Mouse (Mus musculus) megakaryocyte, adult 5-6 weeks (primary cell): ENCODE results near the gene Trpv5. TPM values are rescaled to one million over a fixed set of nuclear protein-coding genes. Genes with fewer than 3 reads are reported as not detected.
A peak's percentile ranks its signal among the peaks of the same experiment; 100 is the strongest.

Source experiments
- ATAC-seq: 2 replicates; pipeline ENCODE4 v1.8.0; 2016; ENCODE audit warnings: mild to moderate bottlenecking, inconsistent platforms; ENCODE audit not compliant: poor library complexity, severe bottlenecking
- total RNA-seq, 2 experiments: library from RNA; stranded (forward) in 1 of 2; stranded (reverse) in 1 of 2; fragments of 153-499, 151-499 nt in 1 of 2; fragments of 221-1000, 200-1000 nt in 1 of 2; gene quantifications; 2 replicates each; pipeline versions ENCODE4 v1.2.3 to v1.2.4; 2015 to 2017

The Trpv5 gene
- total RNA-seq (2015) (not detected in 2 replicates), total RNA-seq (2017) (not detected in 2 replicates)

GRCm38 (mm10) chr6:41680669-41681068, at the start of gene Trpv5:
Trpv5 (minus strand) TSS chr6:41680769.
- ATAC-seq: no peak

DNA sequence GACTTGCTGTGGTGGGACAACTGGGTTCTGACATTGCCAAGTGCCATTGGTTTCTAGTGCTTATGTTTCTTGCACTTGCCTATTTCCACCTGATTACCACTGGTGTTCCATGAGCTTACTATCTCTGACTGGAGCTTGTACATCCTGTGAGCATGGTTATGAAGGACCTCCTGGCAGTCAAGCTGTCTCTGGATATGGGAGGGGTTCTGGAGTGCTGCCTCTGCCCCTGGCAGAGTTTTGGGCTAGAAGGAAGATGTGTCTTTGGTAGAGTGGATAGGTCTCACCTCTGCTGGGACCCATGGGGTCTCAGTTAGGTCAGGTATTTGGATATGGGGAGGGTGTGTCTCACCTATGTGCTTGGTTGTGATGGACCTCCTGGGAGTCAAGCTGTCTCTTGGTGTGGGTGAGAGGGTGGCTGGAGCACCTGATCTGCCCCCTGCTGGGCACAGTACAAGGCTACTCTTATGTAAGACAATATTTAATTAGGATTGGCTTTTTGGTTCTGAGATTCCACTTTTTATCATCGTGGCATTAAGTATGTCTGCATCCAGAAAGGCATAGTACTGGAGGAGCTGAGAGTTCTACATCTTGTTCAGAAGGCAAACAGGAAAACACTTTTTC, 47.5 kb upstream of the Trpv5 start:
- no peak for ATAC-seq

- ATAC-seq: no peak
Observed at GRCm38 (mm10) chr6:41721430-41721829, 40.9 kb upstream of the Trpv5 start.

- ATAC-seq: no peak
Observed at GRCm38 (mm10) chr6:41710281-41710680, 29.7 kb upstream of the Trpv5 start.

DNA sequence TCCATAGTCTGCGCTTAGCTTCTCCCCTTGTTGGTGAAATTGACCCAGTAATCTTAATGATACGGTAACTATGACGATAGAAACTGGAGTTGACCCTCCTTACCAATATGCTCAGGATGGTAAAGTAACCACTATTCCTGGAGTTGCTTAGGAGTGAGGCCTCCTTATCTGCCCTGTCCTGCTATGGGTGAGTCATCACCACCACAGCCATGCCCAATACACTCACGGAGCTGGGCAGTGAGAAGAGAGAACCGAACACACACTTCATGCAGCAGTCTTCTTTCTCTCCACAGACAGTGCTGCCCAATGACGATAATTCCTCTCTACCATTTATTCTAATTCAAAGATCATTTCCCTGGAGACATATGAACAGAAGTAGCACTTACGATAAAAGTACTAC, 25.7 kb upstream of the Trpv5 start:
- ATAC-seq: 0 out of 2 replicates have a peak, but pooled peaks have one; percentile 31

DNA sequence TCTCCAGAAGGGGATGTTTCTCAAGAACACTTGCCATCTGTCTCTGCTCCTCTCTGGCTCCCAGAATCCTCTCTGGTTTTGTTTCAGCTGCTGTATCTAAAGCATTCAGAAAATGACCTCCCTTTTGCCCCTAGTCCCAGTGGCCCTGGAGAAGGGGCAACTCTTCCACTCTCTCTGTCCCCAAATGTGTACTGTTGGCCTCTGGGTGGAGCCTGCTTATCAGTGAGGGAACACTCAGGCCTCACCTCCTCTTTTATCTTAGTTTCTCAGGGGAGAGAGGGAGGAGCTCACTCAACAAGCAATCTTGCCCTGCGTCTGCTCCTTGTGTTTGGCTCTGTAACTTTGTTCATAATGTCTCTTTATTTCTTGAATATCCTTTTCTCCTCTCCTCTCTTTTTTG, 23.6 kb upstream of the Trpv5 start, which contains the start of gene Kel:
Gene Kel (minus strand): TSS at position 217 of the 400 bp plus-strand sequence.
- peak; percentile 56 for ATAC-seq

GRCm38 (mm10) chr6:41702928-41703327, 22.4 kb upstream of the Trpv5 start:
- peak; percentile 37; the same call in 1 of the 2 replicates for ATAC-seq

GRCm38 (mm10) chr6:41701245-41701644, 20.7 kb upstream of the Trpv5 start:
- no peak for ATAC-seq

DNA sequence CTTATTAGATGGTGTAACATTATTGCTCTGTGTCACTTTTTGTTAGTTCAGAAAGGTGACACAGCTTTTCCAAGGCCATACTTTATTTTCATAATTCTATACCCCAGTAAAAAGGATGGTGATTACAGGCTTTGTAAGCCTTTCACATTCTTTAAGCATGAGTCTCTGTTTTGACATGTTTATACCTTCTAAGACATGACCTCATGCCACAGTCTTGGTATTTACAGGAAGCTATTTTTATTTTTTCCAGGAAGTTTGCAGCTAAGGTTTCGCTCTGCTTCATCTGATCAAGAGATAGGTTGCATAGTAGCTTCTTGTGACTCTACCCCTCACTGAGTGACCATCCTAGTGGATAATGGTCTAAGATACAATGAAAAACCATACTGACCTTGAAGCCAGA, 13.8 kb upstream of the Trpv5 start:
- no peak for ATAC-seq

GRCm38 (mm10) chr6:41692200-41692599, 11.6 kb upstream of the Trpv5 start:
- ATAC-seq: no peak

DNA sequence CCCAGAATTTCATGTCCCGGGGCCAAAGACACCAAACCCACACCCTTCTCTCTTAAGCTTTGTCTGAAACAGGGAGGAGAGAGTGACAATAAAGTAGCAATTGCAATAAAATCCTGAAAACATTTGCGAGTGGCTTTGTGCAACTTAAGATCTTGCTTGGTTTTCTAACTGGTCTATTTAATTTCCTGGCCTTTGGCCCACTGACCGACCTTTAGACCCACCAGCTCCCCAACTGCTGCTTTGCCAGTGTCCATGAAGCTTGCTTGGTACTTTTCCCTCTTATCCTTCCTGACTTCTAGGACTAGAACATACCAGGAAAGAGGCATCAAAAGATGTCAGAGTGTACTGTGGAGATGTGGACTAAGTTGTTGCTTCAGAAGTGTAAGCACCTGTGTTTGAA, 5.0 kb upstream of the Trpv5 start:
- ATAC-seq: no peak

DNA sequence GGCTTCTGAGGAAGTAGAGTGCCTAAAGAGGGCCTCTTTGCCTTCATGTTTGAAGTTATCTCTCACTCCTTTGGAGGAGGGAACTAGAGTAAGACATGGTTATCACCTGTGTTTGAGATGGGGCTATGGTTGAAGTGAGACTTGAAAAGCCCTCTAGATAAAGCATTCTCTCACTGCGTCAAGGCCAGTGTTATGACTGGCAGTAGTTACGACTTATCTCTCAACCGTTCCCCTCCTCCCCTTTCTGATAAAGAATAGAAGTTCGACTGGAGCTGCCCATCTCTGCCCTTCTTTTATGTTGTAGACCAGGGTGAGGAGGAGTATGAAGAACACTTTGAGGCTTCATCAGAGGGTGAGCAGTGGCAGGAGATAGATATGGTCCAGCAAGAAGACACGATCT, 4.3 kb upstream of the Trpv5 start:
- ATAC-seq: no peak

- no peak for ATAC-seq
Observed at GRCm38 (mm10) chr6:41684131-41684530, 3.6 kb upstream of the Trpv5 start, which contains the start of gene Llcfc1. Llcfc1 (plus strand) TSS chr6:41684431.

GRCm38 (mm10) chr6:41681656-41682055, 1.1 kb upstream of the Trpv5 start:
- no peak for ATAC-seq

DNA sequence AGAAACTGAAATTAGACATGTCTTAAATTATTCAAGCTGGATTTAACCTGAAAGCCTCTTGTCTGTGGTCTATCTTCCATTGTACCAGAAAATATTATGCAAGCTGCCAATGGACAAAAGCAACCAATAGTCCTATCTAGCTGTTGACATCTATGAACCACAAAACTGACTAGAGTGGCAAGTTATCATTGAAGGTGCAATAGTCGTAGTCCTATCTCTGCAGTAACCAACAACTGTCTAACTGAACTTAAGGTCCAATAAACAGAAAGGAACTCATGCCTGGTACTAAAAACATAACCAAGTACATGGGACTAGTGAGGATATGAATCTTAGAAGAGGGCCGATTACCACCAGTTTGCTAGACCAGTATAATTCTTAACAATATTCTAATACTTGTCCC, 4.0 kb downstream of the Trpv5 start:
- no peak for ATAC-seq

DNA sequence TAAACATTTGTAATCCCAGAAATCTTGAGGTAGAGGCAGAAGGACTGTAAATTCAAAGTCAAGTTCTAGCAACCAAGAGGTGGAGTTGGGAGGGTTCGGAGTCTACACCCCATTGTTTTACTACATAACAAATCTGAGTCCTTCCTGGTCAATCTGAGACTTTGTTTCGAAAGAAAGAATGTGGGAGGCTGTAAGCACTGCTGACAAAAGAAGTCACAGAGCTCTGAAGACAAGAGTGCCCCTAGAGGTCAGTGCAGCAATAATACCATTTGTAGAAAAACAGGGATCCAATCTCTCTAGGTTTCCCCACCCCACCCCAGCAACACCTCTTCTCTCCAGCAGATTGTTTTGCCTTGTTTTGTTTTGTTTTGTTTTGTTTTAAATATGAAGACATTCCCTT, 18.2 kb downstream of the Trpv5 start:
- ATAC-seq: no peak; the same call in 1 of the 2 replicates

- no peak for ATAC-seq
Observed at GRCm38 (mm10) chr6:41658487-41658886, 22.1 kb downstream of the Trpv5 start.

DNA sequence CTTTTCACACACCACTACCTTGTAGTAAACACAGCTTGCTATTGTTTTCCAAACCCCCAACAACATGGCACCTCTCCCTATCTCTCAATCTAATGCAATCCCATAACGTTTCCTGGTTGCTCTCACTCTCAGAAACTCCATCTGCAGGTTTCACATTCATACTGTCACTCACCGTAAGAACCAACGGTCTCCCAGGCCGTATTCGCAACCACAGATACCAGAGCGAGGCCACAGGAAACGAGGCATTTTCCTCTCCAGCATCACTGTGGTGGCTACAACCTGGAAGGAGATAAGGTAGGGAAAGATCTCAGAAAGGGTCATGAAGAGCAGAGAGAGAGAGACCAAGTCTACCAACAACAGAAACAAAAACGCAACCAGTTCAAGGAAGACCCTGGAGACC, 25.9 kb downstream of the Trpv5 start:
- ATAC-seq: no peak; the same call in 1 of the 2 replicates

GRCm38 (mm10) chr6:41653173-41653572, 27.4 kb downstream of the Trpv5 start:
- no peak for ATAC-seq

GRCm38 (mm10) chr6:41646672-41647071, 33.9 kb downstream of the Trpv5 start:
- ATAC-seq: no peak

DNA sequence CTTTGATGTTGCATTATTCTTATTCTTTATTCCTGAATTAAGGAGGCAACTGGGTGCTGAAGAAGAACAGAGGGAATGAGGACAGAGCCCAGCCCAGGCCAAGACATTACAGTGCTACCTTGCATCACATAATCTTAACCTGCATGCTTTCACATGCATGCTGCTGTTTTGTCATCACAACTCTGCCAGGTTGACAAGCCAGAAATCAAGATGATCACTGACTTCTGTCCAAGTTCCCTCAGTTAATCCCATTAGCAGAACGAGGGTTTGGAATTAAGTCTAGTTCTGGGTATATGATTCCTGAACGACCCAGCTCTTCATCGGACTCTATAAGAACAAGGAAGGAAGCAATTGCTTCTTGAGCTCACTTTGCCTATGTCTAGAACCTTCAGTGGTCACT, 34.3 kb downstream of the Trpv5 start:
- ATAC-seq: no peak

DNA sequence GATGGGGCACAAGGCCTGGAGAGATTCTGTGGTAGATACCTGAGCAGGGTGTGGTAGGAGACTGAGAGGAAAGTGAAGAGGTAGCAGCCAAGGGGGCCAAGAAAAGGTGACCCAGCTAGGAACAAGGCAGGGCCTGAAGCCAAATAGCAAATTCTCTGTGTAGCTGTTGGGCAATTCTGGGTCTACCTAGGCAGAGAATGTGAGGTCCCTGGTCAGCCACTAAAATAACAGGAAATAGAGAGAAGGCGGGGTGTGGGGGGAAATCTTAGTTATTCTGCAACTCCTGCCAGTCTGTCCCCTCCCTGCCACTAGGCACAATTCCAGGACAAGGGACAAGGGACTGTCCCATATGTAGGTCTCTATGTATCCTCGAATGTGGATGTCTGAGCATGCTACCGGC, 37.3 kb downstream of the Trpv5 start:
- ATAC-seq: 0 out of 2 replicates have a peak, but pooled peaks have one; percentile 30

DNA sequence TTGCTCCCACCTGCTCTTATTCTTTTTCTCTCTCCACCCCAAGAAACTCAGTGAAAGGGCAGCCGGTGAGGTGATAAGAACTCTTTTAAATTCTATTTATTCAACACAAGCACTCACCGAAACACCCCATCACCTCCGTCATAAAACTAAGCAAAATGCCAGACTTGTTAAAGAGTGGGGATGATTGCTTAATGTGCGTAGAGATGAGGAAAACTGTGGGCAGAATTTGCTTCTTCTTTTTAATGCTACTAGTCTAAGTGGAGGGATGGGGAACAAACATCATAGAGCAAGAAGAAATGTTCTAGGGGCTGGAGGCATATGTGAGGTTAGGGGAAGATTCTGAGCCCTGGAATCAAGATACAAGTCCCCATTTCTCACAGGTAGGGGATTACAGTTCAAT, 37.8 kb downstream of the Trpv5 start:
- ATAC-seq: peak; percentile 40; the same call in 1 of the 2 replicates
